Mouse (Mus musculus) spleen, adult 2 months (tissue): ENCODE measurements around the gene Cct5. TPM values are rescaled to one million over a fixed set of nuclear protein-coding genes. Genes with fewer than 3 reads are reported as not detected.

Source experiments
- DNase-seq, 2 experiments: peaks; one replicate each; pipeline versions ENCODE4 v3.0.0 to v3.0.0-alpha.2; 2012 to 2021; ENCODE audit warnings: low spot score in 2 of 2, low read depth in 1 of 2
- H3K27ac ChIP-seq: fragments of 200-500 bp; 2 replicates; pipeline ENCODE4 v1.5.1; 2012; ENCODE audit warnings: low read length, inconsistent platforms; ENCODE audit not compliant: insufficient read depth
- H3K27me3 ChIP-seq: fragments of 200-500 bp; 2 replicates; pipeline ENCODE4 v1.6.1; 2012; ENCODE audit warnings: mild to moderate bottlenecking, moderate library complexity, low read length, inconsistent platforms; ENCODE audit not compliant: control insufficient read depth, insufficient read depth
- H3K36me3 ChIP-seq: fragments of 200-500 bp; 2 replicates; pipeline ENCODE4 v1.6.1; 2012; ENCODE audit warnings: mild to moderate bottlenecking, low read length, inconsistent platforms; ENCODE audit not compliant: control insufficient read depth, insufficient read depth
- H3K4me1 ChIP-seq: fragments of 200-500 bp; 2 replicates; pipeline ENCODE4 v1.6.1; 2011; ENCODE audit warnings: inconsistent platforms; ENCODE audit not compliant: control insufficient read depth, insufficient read depth, insufficient read length
- H3K4me3 ChIP-seq: fragments of 200-500 bp; 2 replicates; pipeline ENCODE4 v1.5.1; 2011; ENCODE audit warnings: mild to moderate bottlenecking, inconsistent platforms; ENCODE audit not compliant: insufficient read depth, insufficient read length; ENCODE audit errors: extremely low read depth
- CTCF ChIP-seq: fragments of 200-500 bp; IDR thresholded peaks from 2 replicates; pipeline ENCODE4 v1.5.1; 2011; ENCODE audit warnings: mild to moderate bottlenecking, inconsistent platforms; ENCODE audit not compliant: insufficient read depth, insufficient read length, insufficient replicate concordance; ENCODE audit errors: extremely low read depth
- POLR2A ChIP-seq: fragments of 200-500 bp; IDR thresholded peaks from 2 replicates; pipeline ENCODE4 v1.6.1; 2011; ENCODE audit warnings: low read depth, low read length, inconsistent platforms
- WGBS: fragments of 180-500 bp; shearing (Covaris S2); methylation state at CpG from one replicate; pipeline ENCODE4 v1.1.7; 2018; 5-methylcytosine and 5-hydroxymethylcytosine counted together
- polyA plus RNA-seq: library from polyadenylated mRNA; depleted of rRNA; stranded (reverse); fragments of >200 nt; gene quantifications from 2 replicates; pipeline ENCODE4 v1.2.3, GENCODE M21; 2012

Cct5 gene
- polyA plus RNA-seq, 1 experiment, result 66.9 TPM

- WGBS, result 73% methylated on average over 12 of the region's 12 CpGs
- Histone ChIP-seq H3K36me3 (no peaks in the 10 kb centered on the region), H3K4me3 (no peak overlapping the region), H3K27ac (no peak overlapping the region), H3K27me3 (no peaks in the 10 kb centered on the region), H3K4me1 (peaks cover 12% of the 10 kb centered on the region)
- TF ChIP-seq POLR2A (no peak), CTCF (no peak)
- DNase-seq, result no peak
Observed at GRCm38 (mm10) chr15:31568581-31568996, 33.0 kb downstream of the Cct5 start.

GRCm38 (mm10) chr15:31567431-31567830 lies 34.2 kb downstream of the Cct5 start:
- no peak overlapping the region for H3K27ac ChIP-seq
- H3K36me3 ChIP-seq, result no peaks in the 10 kb centered on the region
- H3K4me1 ChIP-seq, result peaks cover 6% of the 10 kb centered on the region; the same call in 1 of the 2 replicates
- WGBS, result 83% methylated on average over 7 of the region's 7 CpGs
- no peak overlapping the region for H3K4me3 ChIP-seq
- TF ChIP-seq POLR2A (no peak), CTCF (no peak)
- no peak for DNase-seq
- no peaks in the 10 kb centered on the region for H3K27me3 ChIP-seq

DNA sequence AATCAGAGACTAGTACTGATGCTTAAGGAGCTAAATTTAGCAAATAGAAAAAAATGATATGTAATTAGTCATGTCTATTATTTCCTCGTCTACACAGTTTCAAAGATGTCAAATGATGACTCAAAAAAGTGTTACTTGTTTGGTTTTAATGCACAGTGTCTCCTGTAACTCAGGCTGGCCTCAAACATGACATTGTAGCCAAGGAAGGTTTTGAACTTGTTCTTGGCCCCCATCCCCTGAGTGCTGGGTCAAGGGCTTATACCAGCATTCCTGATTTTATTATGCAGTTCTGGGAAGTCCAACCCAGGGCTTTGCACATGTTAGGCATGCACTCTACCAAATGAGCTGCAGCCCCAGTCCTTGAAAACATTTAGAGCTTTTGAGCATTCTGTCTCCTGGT lies 35.8 kb downstream of the Cct5 start:
- Histone ChIP-seq H3K4me1 (no peaks in the 10 kb centered on the region), H3K27ac (no peak overlapping the region), H3K27me3 (no peaks in the 10 kb centered on the region), H3K36me3 (no peaks in the 10 kb centered on the region), H3K4me3 (no peak overlapping the region)
- TF ChIP-seq CTCF (no peak), POLR2A (no peak)
- no peak for DNase-seq
- 75% methylated on average over 1 of the region's 1 CpGs for WGBS

DNA sequence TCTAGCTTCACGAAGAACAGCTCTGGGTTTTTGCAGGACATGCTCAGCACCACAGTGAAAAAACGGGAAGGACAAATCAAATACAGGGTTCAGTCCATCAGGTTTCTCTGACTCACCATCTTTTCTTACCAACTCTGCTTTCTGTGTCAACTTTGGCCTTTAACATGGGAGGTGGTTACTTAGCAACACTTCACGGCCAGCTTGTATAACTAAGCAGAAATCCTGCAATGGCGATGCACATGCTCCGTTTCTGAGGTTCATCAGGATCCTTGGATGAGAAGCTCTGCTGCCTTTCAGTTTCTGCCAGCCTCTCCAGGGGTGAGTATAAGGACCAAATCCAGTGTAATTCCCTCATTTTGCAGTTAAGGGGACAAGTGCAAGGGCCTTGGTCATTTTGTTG lies 36.4 kb downstream of the Cct5 start, which contains the start of gene Cmbl:
Gene Cmbl (plus strand): TSS at position 206 of the 400 bp plus-strand sequence.
- no peaks in the 10 kb centered on the region for H3K4me1 ChIP-seq
- TF ChIP-seq POLR2A (no peak), CTCF (no peak)
- H3K36me3 ChIP-seq, result no peaks in the 10 kb centered on the region
- WGBS, result 90% methylated on average over 5 of the region's 5 CpGs
- H3K27me3 ChIP-seq, result no peaks in the 10 kb centered on the region
- H3K27ac ChIP-seq, result 0 out of 2 replicates have a peak within 1 kb of the TSS, but pooled peaks have one; percentile 6
- H3K4me3 ChIP-seq, result no peak within 1 kb of the TSS
- no peak for DNase-seq

DNA sequence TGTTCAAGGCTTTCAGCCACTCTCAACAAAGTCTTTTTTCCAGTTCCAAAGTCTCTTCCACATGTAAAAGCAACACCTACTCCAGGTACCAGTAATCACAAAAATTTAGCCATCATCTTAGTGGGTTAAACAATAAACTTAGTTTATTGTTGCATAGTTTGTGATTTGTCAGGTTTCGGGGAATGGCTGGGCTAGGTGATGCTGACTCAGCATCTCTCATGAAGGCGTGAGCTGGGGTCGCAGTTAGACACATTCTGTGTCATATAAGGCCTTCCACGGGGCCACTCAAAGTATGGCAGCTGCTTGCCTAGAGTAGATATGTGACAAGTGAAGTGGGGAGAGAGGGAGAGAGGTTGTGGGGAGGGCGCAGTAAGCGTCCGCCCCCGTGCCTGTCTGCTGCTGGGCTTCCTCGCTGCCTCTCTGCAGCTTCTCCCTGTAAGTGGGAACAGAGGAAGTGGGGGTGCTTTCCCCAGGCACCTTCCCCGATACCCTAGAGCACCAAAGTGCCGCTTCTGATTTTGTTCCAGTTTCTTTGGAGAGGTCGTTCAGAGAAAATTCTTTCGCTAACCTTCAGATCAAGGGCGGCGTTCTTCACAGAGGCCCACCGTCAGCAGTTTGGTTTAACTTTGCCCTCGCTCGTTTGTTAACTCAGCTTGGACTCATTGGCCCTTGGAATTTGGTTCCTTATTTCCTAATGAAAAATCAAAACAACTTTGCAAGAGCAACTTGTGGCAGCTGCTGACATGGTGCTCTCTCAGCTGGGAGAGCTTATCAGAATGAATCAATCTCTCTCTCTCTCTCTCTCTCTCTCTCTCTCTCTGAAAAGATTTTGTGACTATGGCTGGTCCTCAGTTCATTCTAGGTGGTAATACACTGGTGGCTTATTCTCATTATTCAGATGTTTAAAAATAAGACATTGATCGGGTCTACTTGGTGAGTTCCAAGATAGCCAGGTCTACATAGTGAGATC lies 37.7 kb downstream of the Cct5 start:
- no peak for DNase-seq
- TF ChIP-seq CTCF (no peak), POLR2A (no peak)
- H3K4me3 ChIP-seq, result no peak overlapping the region
- no peaks in the 10 kb centered on the region for H3K4me1 ChIP-seq
- no peaks in the 10 kb centered on the region for H3K36me3 ChIP-seq
- WGBS, result 50% methylated on average over 19 of the region's 19 CpGs
- H3K27ac ChIP-seq, result no peak overlapping the region
- no peaks in the 10 kb centered on the region for H3K27me3 ChIP-seq

- no peaks in the 10 kb centered on the region for H3K27me3 ChIP-seq
- no peak overlapping the region for H3K27ac ChIP-seq
- 85% methylated on average over 8 of the region's 8 CpGs for WGBS
- no peaks in the 10 kb centered on the region for H3K36me3 ChIP-seq
- no peak overlapping the region for H3K4me3 ChIP-seq
- TF ChIP-seq POLR2A (no peak), CTCF (no peak)
- no peak for DNase-seq
- H3K4me1 ChIP-seq, result no peaks in the 10 kb centered on the region
Observed at GRCm38 (mm10) chr15:31562847-31563246, 38.8 kb downstream of the Cct5 start.

DNA sequence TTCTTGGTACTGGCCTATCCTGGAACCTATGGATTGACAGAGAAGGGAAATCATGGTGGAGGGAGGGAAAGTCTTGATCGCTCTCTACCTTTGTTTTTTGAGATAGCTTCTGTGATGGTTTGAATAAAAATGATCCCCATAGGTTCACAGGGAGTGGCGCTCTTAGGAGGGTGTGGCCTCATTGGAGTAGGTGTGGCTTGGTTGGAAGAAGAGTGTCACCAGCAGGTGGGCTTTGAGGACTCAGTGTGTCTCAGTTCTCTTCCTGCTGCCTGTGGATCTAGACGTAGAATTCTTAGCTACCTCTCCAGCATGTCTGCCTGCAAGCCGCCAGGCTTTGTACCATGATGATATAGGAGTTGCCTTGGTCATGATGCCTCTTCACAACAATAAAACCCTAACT lies 39.6 kb downstream of the Cct5 start:
- no peaks in the 10 kb centered on the region for H3K36me3 ChIP-seq
- H3K4me1 ChIP-seq, result no peaks in the 10 kb centered on the region
- H3K27ac ChIP-seq, result no peak overlapping the region
- WGBS, result 94% methylated on average over 4 of the region's 4 CpGs
- no peaks in the 10 kb centered on the region for H3K27me3 ChIP-seq
- DNase-seq, result no peak
- H3K4me3 ChIP-seq, result no peak overlapping the region
- no peak for TF ChIP-seq CTCF
- TF ChIP-seq POLR2A, result no peak
